Mouse (Mus musculus) adrenal gland, postnatal 4 days (tissue): ENCODE measurements at regions not wholly inside any gene's neighbourhood (a gene's known extent, or its start where the extent isn't known, plus 50 kb on each side); places are given as distances from the start of the nearest gene placed in this dataset.

ENCODE experiments used
- DNase-seq, 2 experiments: peaks; one replicate each; pipeline ENCODE4 v3.0.0; 2021 to 2022; ENCODE audit warnings: low spot score in 2 of 2, mixed read lengths in 2 of 2

DNA sequence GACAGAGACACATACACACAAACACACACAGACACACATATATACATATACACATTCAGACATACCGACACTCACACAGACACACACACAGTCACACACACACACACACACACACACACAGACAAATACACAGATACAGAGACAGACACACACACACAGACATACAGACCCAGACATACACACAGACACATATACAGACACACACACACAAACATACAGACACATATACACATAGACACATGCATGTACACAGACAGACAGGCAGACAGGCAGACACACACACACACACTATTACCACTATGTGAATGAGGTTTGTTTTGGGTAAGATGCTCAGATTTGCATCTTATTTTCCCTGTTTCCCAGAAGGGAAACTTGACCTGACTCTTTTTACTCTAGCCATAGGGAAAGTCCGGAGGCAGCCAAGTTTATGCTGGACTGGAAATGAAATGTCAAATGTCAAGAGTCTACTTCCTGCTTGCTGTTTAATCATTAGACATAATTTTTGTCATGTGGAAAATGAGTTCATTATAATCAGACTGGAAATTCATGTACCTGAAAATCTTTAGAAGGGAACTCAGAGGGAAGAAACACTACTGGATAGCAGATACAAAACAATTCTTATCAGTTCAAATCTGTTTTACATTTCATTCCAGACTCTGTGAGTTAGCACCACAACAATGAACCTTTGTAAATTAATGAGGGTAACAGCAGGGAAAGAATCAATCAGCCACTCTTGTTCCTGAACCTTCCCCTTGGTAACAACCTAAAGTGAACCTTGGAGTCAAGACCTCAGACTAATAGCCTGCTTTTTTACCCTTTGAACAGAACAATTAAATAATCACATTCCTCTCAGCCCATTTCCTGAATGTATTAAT, 651.1 kb downstream of the Gsdmc2 start:
- DNase-seq, result no peak

DNA sequence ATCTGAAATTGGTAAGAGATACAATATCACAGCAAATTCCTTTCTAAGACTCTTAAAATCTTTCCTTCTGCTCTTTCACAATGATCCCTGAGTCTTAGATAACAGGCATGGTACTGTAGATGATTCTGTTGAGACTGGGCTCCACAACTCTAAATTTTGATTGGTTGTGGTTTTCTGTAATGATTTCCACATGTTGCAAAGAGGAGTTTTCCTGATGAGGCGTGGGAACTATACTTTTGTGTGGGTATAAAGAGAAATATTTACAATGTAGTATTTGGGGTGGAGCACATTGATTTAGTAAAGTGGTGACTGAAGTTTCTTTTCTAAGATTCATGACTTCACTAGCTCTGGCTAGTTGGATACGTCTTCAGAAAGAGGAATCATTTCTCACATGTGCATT, 653.2 kb downstream of the Gsdmc2 start:
- DNase-seq, result no peak

- no peak for DNase-seq
Observed at GRCm38 (mm10) chr15:63190086-63190485, 654.9 kb downstream of the Gsdmc2 start.

DNA sequence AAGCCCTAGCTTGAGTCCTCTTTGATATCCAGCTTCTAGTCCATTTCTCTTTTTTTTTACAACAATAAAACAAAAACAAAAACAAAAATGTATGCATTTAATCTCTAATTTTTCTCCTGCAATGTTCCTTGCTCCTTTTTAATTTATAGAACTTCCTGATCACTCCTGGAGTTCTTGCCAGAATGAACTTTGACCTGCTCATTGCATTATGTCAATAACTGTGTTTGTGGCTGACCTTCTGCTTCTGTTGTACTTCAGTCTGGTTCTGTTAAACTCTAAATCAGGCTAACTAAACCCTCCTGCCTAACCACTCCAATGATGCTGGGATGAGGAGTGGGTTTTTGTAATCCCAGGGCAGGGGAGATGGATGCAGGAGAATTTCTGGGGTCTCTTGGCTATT, 674.0 kb downstream of the Gsdmc2 start:
- no peak for DNase-seq

- no peak for DNase-seq
Observed at GRCm38 (mm10) chr15:63170171-63170570, 674.8 kb downstream of the Gsdmc2 start.

DNA sequence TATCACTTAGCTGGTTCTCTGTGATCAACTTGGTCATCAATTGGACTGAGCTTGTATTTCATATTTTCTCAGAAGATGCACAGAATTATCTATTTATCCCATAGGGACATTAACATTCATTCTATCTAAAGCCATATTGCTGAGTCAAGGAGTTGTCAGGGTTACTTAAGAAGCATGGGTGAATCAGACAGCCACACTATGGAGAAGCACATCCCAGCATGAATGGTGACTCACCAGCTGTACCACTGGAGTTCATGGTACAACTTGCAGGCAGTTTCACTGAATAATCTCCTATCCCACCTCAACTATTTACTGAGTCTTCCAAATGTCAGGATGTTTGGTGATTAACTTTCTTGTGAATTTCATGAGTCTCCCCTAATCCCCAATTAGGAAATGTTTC, 678.6 kb downstream of the Gsdmc2 start:
- no peak for DNase-seq

DNA sequence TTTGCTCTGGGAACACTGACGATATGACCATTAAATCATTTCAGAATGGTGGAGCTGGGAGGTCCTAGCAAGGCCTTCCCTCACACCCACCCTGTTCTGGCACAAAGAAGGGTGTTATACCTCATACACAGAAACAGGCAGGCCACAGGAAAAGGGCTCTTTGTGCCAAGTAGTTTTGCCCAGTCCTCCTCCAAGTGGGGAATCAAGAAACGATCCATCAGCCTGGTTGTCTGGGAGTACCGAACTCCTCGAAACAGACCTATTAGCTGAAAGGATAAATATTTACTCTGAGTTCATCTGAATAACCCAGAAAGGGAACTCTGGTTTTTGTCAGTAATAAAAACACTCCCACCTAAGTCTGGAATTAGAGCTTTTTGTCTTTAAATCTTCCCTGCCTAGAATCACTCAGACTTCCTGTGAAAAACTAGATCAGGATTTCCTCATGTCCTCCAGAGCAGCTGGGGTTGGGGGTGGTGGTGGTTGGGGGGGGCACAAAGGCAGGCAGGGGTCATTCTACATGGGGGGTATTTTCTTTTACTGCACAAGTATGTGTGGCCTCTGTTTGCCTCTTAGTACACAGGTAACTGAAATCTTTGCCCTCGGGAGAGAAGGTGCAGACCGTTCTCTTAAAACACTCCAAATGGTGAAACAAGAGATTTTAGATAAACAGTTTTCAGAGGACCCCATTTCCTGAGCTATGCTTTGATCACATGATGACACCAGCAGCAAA, 681.3 kb downstream of the Gsdmc2 start:
- DNase-seq, result no peak

DNA sequence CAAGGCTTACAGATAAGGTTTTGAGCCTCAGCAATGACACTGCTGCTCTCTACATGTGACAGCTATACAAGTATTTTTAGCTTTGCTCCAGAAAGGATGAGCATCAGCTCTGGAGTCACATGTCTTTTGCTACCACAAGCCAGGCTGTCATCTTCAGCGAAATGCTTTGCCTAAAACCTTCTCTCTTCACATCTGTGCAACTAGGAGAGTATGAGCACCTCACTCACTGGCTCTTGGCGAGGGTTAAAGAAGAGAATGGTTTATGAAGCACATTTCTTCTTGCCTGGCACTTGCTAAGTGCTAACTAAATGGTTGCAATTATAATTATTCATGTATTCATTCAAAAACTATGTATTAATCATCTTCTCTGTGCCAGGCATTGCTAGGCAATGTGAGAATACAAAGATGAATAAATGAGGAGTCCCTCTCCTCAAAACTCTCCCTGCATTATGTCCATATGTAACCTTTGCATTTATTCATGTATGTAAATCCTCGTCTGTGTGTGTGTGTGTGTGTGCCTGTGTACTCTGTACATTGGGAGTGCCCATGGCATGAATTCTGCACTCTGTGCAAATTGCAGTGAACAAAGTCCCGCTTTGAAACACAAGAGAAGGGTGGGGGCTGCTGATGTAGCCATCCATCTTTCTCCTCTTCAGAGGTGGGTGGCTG, 682.0 kb downstream of the Gsdmc2 start:
- DNase-seq, result no peak

GRCm38 (mm10) chr15:63123123-63123688, 721.8 kb downstream of the Gsdmc2 start:
- no peak for DNase-seq

DNA sequence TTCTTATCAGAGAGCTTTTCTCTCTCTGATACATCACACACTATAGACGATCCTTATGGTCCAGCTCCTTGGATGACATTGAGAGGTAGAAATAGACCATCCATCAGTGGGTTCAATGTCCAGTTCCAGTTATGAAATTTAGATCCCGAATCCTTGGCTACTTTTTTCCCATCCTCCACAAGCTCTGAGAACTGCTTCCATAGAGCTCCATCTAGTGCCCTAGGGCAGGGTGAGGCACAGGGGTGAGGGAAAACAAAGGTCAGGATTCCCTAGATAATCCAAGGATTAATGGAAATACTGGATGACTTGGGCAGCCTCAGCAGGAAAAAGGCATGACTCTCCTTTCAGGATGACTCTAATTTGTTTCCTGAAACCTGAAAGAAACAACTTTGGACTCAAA, 732.1 kb downstream of the Gsdmc2 start:
- no peak for DNase-seq

DNA sequence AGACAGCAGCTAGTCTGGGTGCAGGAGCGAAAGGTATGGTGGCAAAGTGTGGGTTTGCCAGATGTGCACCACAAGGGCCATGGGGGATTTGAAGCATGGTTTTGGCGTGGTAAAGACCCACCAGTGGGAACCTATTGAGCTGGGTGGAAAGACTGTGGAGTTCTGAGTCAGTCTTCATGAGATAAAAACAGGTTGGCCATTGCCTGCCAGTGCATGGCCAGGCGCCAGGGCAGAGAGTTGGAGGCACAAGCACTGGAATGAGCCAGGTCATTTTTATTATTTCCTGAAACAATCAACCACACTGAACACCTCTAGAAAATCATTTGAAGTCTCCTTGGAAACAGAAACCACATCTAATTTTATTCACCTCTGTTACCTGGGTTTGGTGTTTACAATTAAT, 744.9 kb downstream of the Gsdmc2 start:
- no peak for DNase-seq

DNA sequence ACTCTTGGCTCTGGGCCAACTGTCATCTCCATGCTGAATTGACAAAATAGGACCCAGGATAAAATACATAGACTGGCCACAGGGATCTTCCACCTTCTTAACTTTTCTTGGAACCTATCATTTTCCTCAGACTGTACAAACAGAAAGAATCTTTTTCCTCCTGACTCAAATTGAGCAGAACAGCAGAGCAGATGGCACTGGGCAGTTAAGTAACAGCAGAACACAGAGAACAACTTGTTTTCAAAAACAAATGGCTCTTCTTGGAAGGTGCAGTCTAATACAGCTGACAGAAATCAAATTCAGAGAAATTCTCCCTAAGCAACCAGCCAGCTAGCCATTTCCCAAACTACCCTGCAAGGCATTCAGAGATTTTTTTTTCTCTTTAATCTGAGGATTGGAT, 763.0 kb downstream of the Gsdmc2 start:
- no peak for DNase-seq

- no peak for DNase-seq
Observed at GRCm38 (mm10) chr15:63079825-63080224, 765.2 kb downstream of the Gsdmc2 start.

- DNase-seq, result no peak
Observed at GRCm38 (mm10) chr15:63071921-63072320, 773.1 kb downstream of the Gsdmc2 start.

DNA sequence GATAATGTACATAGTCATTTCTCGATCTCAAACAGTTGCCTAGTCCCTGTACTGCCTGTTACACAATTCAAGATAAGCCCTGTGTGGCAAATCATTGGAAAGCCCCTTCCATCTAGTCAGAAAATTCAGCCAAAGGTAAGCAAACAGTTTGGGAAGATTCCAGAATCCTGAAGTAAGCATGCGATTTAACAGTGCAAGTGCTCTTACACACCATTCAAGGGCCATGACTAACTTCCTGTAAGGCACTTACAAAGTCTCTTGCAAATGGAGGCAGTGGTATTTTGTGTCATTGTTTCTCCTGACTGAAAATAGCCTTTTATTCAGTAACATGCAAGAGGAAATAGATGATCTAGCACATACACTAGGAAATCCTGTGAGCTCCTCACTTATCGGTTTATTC, 777.9 kb downstream of the Gsdmc2 start:
- no peak for DNase-seq

- no peak for DNase-seq
Observed at GRCm38 (mm10) chr15:63066020-63066439, 778.9 kb downstream of the Gsdmc2 start.

- DNase-seq, result no peak
Observed at GRCm38 (mm10) chr15:63061891-63062290, 783.1 kb downstream of the Gsdmc2 start.

DNA sequence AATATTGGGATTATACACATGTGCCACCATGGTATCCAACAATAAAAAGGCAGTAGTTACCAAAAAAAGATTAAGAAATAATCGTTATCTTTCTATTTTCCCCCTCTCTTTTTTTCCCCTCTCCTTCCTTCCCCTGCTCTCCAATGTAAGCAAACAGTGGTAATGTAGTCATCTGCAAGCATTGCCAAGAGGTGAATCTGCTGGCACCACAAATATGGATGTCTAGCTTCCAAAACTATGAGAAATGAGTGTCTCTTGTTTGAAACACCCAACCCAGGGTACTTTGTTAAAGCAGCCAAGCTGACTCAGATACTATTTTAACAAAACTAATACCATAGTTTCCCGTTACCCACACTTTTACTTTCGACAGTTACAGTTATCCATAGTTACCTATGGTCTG, 784.2 kb downstream of the Gsdmc2 start:
- no peak for DNase-seq

GRCm38 (mm10) chr15:63052570-63053255, 792.3 kb downstream of the Gsdmc2 start:
- no peak for DNase-seq

DNA sequence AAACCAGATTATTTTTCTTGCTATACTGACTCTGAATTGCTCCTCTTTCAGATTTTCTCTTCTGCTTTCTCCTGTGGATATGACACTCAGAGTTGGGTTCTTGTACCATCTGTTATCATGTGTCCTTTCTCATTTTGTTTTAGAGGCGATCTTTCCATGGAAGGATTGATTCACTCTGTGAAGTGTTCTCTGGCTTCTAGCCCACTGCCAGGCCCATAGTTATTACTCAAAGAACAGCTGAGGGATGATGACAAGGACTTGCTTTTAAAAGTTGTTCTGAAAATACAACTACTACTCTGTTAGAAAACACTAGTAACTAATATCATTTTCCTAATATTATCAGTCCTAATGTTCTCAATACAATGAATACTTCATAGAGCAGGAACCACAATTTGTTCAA, 794.9 kb downstream of the Gsdmc2 start:
- no peak for DNase-seq

DNA sequence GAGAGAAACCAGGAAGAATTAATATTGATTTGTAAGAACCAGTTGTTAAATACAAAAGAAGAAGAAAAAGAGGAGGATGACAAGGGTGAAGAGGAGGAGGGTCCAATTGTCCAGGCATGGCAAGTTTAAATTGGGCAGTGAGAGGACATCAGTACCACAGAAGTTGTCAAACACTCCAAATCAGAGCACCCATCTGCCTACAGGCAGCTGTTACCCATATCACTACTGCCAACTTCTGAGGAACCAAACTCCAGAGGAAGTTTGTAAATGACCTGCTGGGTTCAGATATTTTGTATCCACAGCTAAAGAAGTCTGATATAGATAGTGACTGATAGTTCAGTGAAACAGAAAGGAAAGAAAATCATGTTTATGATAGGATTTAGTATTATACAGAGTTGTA, 802.6 kb downstream of the Gsdmc2 start:
- DNase-seq, result no peak
